Mouse (Mus musculus) C2C12 (cell line): ENCODE data around the gene Npy4r.

ENCODE experiments used
- CTCF ChIP-seq: IDR thresholded peaks from one replicate; pipeline ENCODE4 v1.5.1; 2011; ENCODE audit not compliant: control insufficient read depth, insufficient read depth, insufficient read length
- USF1 ChIP-seq: IDR thresholded peaks from one replicate; pipeline ENCODE4 v1.6.1; 2011; ENCODE audit warnings: low read depth, mild to moderate bottlenecking, control low read depth, moderate library complexity

DNA sequence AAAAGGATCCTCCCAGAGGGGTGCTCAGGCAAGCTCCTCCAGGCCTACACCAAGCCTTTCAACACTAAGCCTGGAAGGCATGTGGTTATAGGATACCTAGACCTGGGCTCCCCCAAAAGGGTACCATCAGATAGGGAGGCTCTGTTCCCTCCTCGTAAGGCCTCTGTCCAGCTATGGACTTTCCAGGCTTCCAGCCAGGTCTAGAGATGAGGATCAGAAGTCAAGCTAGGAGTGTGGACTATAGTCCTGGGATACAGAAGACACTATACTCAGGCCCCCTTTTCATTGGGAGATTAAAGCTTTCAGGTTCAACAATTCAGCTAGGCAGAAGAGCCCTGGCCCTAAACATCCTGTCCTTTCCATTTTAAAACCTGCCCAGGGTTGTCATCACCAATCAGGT, 30.8 kb upstream of the Npy4r start:
- TF ChIP-seq USF1 (no peak), CTCF (no peak)
